Mouse (Mus musculus) hindbrain, embryonic 10.5 days (tissue): ENCODE data around the gene Pi4ka. TPM values are rescaled to one million over a fixed set of nuclear protein-coding genes. Genes with fewer than 3 reads are reported as not detected.
A peak's percentile ranks its signal among the peaks of the same experiment; 100 is the strongest.

Experiments used
- DNase-seq: peaks from one replicate; pipeline ENCODE4 v3.0.0-alpha.2; 2017; ENCODE audit warnings: low spot score
- H3K27ac ChIP-seq: fragments of 300-500 bp; sonication (generic); 2 replicates; pipeline ENCODE4 v1.5.1; 2016; ENCODE audit warnings: mild to moderate bottlenecking, moderate library complexity
- H3K27me3 ChIP-seq: fragments of 300-500 bp; sonication (generic); 2 replicates; pipeline ENCODE4 v1.6.1; 2016; ENCODE audit warnings: mild to moderate bottlenecking; ENCODE audit not compliant: poor library complexity, insufficient read depth, severe bottlenecking
- H3K36me3 ChIP-seq: fragments of 300-500 bp; sonication (generic); 2 replicates; pipeline ENCODE4 v1.6.1; 2016; ENCODE audit warnings: mild to moderate bottlenecking, moderate library complexity
- H3K4me1 ChIP-seq: fragments of 300-500 bp; sonication (generic); replicated peaks from 2 replicates; pipeline ENCODE4 v1.6.1; 2016; ENCODE audit warnings: mild to moderate bottlenecking
- H3K4me3 ChIP-seq: fragments of 300-500 bp; sonication (generic); 2 replicates; pipeline ENCODE4 v1.5.1; 2016; ENCODE audit warnings: mild to moderate bottlenecking, moderate library complexity
- H3K9me3 ChIP-seq: fragments of 300-500 bp; sonication (generic); 2 replicates; pipeline ENCODE4 v1.6.1; 2016; ENCODE audit warnings: mild to moderate bottlenecking, moderate library complexity
- WGBS: fragments of 180-500 bp; shearing (Covaris S2); methylation state at CpG from one replicate; pipeline ENCODE4 v1.1.7; 2016; 5-methylcytosine and 5-hydroxymethylcytosine counted together
- polyA plus RNA-seq: library from polyadenylated mRNA; unstranded; fragments of >200 nt; fragmentation: Nextera tagmentation; extraction: Ambion mirVana; gene quantifications from 2 replicates; pipeline ENCODE4 v1.2.1, GENCODE M21; 2016

Gene Pi4ka
- 38.8 and 48.4 TPM in 2 replicates for polyA plus RNA-seq

- peaks cover 6% of the 10 kb centered on the region; the same call in 1 of the 2 replicates for H3K36me3 ChIP-seq
- H3K4me1 ChIP-seq = peaks cover 21% of the 10 kb centered on the region
- WGBS = under 1% methylated on average over 69 of the region's 69 CpGs
- DNase-seq = peak; percentile 99
- H3K27ac ChIP-seq = peak within 1 kb of the TSS; percentile 84
- H3K4me3 ChIP-seq = peak within 1 kb of the TSS; percentile 85
- no peaks in the 10 kb centered on the region for H3K27me3 ChIP-seq
- H3K9me3 ChIP-seq = no peaks in the 10 kb centered on the region
Measured at GRCm38 (mm10) chr16:17405736-17406443, at the start of gene Pi4ka, which contains the start of gene Snap29. TSS of gene Pi4ka (minus strand) at chr16:17406314. TSS of gene Snap29 (plus strand) at chr16:17405986.

- WGBS = under 1% methylated on average over 24 of the region's 24 CpGs
- no peaks in the 10 kb centered on the region for H3K27me3 ChIP-seq
- H3K4me3 ChIP-seq = peak overlapping the region; percentile 98
- no peaks in the 10 kb centered on the region for H3K9me3 ChIP-seq
- no peak for DNase-seq
- peaks cover 31% of the 10 kb centered on the region for H3K4me1 ChIP-seq
- H3K27ac ChIP-seq = peak overlapping the region; percentile 98
- H3K36me3 ChIP-seq = peaks cover 28% of the 10 kb centered on the region
Measured at GRCm38 (mm10) chr16:17452373-17452715, 46.2 kb upstream of the Pi4ka start.

DNA sequence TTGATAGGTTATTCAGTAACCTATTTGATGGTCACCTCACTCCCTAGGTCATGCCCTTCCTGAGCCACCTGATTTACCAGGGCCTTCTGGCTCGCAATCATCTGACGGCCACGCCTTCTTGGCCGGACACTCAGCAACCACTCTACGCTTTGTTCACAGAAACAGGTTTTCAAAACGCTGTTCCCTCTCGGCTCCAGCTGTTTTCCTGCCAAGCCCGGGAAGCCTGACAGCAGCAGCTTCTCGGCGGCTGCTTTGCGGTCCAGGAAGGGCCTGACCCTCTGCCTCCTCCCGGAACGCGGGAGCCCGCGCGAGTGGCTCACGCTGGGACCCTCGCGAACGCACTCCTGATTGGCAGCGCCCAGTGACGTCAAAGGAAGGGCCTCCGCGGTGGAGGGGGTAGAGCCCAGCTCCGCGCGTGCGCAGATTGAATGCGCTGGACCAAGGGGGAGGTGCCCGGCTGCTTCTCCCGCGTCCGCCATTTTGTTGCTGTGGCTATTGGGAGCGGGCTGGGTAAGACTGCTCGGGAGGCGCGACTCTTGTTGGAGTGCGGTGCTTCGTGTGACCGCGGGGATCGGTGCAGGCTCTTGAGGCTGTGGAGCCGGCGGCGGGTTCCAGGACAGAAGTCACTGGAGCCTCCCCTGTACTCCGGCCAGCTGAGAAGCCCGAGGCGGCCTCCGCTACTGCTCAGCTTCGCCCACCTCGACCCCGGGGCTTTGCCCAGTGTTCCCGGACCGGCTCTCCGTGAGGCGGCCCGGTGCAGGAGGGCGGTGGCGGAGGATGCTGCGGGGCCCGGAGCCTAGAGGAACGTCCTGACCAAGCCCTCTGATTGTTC lies 45.6 kb upstream of the Pi4ka start, which contains the start of gene Crkl:
Crkl (plus strand) TSS at position 447 of the 832 bp plus-strand sequence.
- H3K4me1 ChIP-seq = peaks cover 31% of the 10 kb centered on the region
- H3K36me3 ChIP-seq = peaks cover 22% of the 10 kb centered on the region
- peak within 1 kb of the TSS; percentile 98 for H3K4me3 ChIP-seq
- H3K9me3 ChIP-seq = 0 out of 2 replicates have a peak, but pooled peaks cover under 1% of the 10 kb centered on the region
- under 1% methylated on average over 63 of the region's 63 CpGs for WGBS
- no peaks in the 10 kb centered on the region for H3K27me3 ChIP-seq
- peak; percentile 99 for DNase-seq
- peak within 1 kb of the TSS; percentile 98 for H3K27ac ChIP-seq

DNA sequence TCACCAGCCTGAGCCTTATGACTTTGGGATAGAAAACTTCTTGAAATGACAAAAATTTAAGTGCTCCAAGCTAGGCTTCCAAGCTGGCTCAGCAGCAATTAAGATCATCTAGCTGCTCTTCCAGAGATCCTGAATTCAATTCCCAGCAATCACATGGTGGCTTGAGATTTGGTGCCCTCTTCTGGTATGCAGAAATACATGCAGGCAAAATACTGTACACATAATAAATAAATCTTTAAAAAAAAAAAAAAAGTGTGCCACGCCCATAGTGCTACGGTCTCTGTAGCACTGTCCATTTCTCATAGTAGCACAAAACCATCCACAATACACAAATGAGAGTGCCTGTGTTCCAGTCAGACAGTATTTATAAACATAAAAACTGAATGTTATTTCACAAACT lies 26.5 kb upstream of the Pi4ka start:
- WGBS = 83% methylated on average over 2 of the region's 2 CpGs
- no peak for DNase-seq
- Histone ChIP-seq H3K4me1 (no peaks in the 10 kb centered on the region), H3K4me3 (no peak overlapping the region), H3K9me3 (no peaks in the 10 kb centered on the region), H3K27ac (no peak overlapping the region), H3K27me3 (no peaks in the 10 kb centered on the region), H3K36me3 (peaks cover 17% of the 10 kb centered on the region)

DNA sequence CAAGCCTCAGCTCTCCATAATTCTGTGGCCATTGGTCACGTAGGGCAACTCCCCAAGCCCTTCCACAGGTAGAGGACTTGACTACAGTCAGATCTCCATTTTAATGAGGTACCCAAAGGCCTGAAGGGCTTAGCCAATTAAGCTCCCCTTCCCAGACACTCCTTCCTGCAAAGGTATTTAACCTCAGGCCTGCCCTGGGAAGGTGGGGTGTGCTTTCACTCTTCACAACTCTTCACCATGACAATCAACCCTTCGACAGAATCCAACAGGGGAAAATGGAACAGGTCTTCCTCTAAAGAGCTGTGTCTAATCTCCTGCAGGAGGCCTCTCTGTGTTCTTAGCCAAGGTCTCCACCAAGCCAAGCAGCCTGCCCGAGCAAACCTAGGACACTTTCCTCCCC lies 16.9 kb upstream of the Pi4ka start:
- Histone ChIP-seq H3K27me3 (no peaks in the 10 kb centered on the region), H3K4me3 (no peak overlapping the region), H3K36me3 (peaks cover 67% of the 10 kb centered on the region), H3K4me1 (no peaks in the 10 kb centered on the region), H3K27ac (no peak overlapping the region), H3K9me3 (no peaks in the 10 kb centered on the region)
- DNase-seq = no peak
- 83% methylated on average over 3 of the region's 3 CpGs for WGBS

GRCm38 (mm10) chr16:17410209-17410608 lies 4.1 kb upstream of the Pi4ka start:
- no peaks in the 10 kb centered on the region for H3K27me3 ChIP-seq
- H3K9me3 ChIP-seq = no peaks in the 10 kb centered on the region
- H3K27ac ChIP-seq = no peak overlapping the region
- H3K4me1 ChIP-seq = peaks cover 9% of the 10 kb centered on the region
- no peak for DNase-seq
- 73% methylated on average over 4 of the region's 4 CpGs for WGBS
- H3K4me3 ChIP-seq = no peak overlapping the region
- H3K36me3 ChIP-seq = no peaks in the 10 kb centered on the region

- peaks cover 21% of the 10 kb centered on the region for H3K4me1 ChIP-seq
- DNase-seq = no peak
- H3K9me3 ChIP-seq = no peaks in the 10 kb centered on the region
- H3K36me3 ChIP-seq = no peaks in the 10 kb centered on the region
- WGBS = 95% methylated on average over 2 of the region's 2 CpGs
- H3K4me3 ChIP-seq = no peak overlapping the region
- no peak overlapping the region for H3K27ac ChIP-seq
- no peaks in the 10 kb centered on the region for H3K27me3 ChIP-seq
Measured at GRCm38 (mm10) chr16:17409046-17409445, 2.9 kb upstream of the Pi4ka start.

DNA sequence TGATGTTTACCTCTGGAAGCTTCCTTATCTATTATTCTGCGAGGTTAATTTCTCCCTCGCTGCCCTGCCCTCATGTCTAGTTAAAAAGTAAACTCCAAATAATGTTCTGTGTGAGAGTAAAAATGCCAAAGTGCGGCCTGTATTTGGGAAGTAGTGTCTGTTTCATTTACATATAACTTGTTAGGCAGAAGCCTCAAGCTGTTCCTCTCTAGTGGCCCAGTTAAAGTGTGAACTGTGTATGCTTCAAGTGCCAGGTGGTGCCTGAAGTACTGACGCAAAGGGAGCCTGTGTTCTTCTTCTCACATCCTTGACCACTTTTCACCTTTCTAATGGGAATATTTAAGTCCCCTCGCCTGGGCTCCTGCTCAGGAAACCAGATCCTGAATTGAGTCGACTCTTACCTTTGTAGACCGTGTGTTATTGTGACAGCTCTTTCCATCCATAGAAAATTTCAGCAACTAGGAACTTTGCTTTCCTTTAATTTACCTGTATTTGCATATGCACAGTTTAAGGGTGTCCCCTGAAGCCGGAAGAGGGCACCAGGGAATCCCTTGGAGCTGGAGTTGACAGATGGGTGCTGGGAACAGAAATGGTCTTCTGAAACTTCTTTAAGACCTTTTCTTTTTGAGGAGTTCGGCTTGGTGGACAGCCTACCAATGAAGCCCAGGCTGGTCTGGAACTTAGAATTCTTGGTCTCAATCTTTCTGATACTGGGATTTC lies 558 bp upstream of the Pi4ka start:
- H3K4me3 ChIP-seq = peak overlapping the region; percentile 85
- DNase-seq = no peak
- peaks cover 6% of the 10 kb centered on the region; the same call in 1 of the 2 replicates for H3K36me3 ChIP-seq
- H3K27ac ChIP-seq = 0 out of 2 replicates have a peak overlapping the region, but pooled peaks have one; percentile 84
- 44% methylated on average over 9 of the region's 9 CpGs for WGBS
- H3K27me3 ChIP-seq = no peaks in the 10 kb centered on the region
- no peaks in the 10 kb centered on the region for H3K9me3 ChIP-seq
- H3K4me1 ChIP-seq = peaks cover 21% of the 10 kb centered on the region

DNA sequence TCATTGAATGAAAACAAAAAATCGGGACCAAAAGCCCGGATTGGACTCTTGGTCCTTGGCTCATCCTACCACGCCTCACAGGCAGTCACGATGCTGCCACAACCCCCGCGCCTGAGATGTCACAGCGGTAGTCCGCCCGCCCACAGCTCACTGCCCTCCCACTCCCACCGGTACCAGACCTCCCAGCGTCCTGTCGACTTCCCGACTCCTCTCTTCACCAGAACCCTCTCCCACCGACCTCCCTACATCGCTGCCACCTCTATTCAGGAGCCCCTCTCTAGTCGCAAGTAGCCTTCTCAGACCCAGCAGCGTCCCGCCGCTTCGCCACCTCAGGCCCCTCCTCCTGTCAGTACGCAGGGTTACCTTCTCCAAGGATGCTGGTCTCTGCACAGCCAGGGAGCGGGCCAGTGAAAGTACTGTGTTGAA lies 830 bp downstream of the Pi4ka start:
- DNase-seq = no peak
- Histone ChIP-seq H3K4me1 (peaks cover 21% of the 10 kb centered on the region), H3K9me3 (no peaks in the 10 kb centered on the region), H3K36me3 (peaks cover 6% of the 10 kb centered on the region; the same call in 1 of the 2 replicates), H3K27me3 (no peaks in the 10 kb centered on the region), H3K4me3 (peak overlapping the region; percentile 85), H3K27ac (peak overlapping the region; percentile 84)
- WGBS = 1% methylated on average over 22 of the region's 22 CpGs

DNA sequence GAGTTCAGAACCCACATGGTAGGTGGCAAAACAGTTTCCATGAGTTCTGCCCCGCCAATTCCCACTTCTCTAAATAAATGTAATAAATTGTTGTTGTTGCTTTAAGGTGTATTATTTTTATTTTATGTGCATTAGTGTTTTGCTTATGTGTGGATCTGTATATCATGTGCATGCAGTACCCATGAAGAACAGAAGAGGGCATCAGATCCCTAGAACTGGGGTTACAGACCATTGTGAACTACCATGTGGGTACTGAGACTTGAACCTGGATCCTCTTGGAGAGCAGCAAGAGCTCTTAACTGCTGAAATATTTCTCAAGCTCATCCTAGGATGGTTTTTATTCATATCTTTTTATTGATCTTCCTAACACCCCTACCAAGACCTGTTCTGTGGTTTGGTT lies 3.3 kb downstream of the Pi4ka start:
- peaks cover 6% of the 10 kb centered on the region; the same call in 1 of the 2 replicates for H3K36me3 ChIP-seq
- DNase-seq = peak; percentile 10
- H3K9me3 ChIP-seq = no peaks in the 10 kb centered on the region
- no peak overlapping the region for H3K4me3 ChIP-seq
- WGBS = 73% methylated on average over 1 of the region's 1 CpGs
- H3K27me3 ChIP-seq = no peaks in the 10 kb centered on the region
- no peak overlapping the region for H3K27ac ChIP-seq
- peaks cover 21% of the 10 kb centered on the region for H3K4me1 ChIP-seq

- no peak for DNase-seq
- WGBS = 90% methylated on average over 4 of the region's 4 CpGs
- peaks cover 23% of the 10 kb centered on the region for H3K36me3 ChIP-seq
- H3K4me1 ChIP-seq = no peaks in the 10 kb centered on the region
- H3K27me3 ChIP-seq = no peaks in the 10 kb centered on the region
- no peak overlapping the region for H3K27ac ChIP-seq
- no peak overlapping the region for H3K4me3 ChIP-seq
- no peaks in the 10 kb centered on the region for H3K9me3 ChIP-seq
Measured at GRCm38 (mm10) chr16:17392784-17393183, 13.3 kb downstream of the Pi4ka start.

GRCm38 (mm10) chr16:17383594-17384326 lies 22.4 kb downstream of the Pi4ka start:
- Histone ChIP-seq H3K27ac (no peak overlapping the region), H3K27me3 (no peaks in the 10 kb centered on the region), H3K4me1 (no peaks in the 10 kb centered on the region), H3K4me3 (no peak overlapping the region), H3K36me3 (peaks cover 37% of the 10 kb centered on the region), H3K9me3 (no peaks in the 10 kb centered on the region)
- WGBS = 90% methylated on average over 2 of the region's 2 CpGs
- DNase-seq = no peak
